Mouse (Mus musculus): ENCODE data around the gene Rab4a. TPM values are rescaled to one million over a fixed set of nuclear protein-coding genes. Genes with fewer than 3 reads are reported as not detected.

Gene Rab4a
- polyA plus RNA-seq, 1 experiment from 2014 or later: 50.8 TPM

DNA sequence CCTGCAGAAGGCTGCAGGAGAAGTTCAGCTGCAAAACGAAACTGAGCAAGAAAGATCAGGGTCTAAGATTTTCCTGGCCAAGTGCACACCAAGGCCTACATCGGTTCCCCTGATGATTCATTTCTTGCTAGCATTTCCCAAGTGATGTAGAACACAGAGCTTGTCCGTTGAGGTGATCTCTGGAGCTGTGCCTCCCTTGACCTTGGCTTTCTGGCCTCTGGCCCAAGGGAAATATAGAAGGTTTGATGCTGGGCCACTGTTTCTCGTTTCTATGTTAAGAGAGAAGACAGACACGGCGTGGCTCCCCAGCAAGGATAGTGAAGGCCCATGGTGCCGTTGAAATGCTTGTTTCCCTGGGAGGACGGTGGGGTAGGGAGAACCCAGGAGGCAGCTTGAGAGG lies 37.9 kb upstream of the Rab4a start:
- WGBS: 78% methylated on average over 8 of the region's 8 CpGs

DNA sequence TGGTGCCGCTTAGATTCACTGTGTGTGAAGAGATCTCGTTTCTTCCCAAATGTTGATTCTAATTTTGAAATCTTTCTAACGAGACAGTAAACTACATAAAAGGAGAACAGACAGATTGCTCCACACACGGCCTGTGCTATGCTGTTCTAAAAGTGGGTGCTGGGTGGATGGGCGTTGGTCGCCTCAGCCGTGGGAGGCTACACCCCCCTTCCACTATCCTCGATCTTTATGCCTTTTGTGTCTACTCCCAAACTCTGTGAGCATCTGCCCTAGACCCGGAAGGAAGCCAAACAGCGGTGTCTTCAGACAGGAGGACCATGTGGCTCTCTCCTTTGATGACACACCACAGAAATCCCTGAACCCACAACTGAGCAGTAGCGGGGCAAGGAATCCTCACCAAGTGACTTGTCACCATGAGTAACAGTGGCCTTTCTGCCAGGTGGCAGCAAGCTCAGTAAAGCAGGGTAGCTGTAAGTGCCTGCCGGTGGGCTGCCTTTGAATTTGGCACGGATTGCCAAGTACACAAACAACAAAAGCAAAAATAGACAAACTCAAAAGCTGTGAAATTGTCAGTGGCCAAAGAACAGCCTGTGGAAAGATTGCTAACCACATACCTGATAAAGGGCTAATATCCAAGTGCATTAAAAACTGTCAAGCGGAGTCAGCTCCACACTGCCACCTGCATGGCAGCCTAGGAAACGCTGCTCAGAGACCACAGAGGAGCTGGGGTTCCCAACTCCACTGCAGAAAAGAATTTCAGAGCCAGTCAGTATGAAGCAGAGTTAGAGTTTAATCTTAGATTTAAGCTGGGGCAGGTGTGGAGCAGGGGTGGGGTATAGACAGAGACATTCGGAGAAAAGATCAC lies 37.1 kb upstream of the Rab4a start:
- H3K4me3 ChIP-seq (ENCODE audit: low read length): no peak overlapping the region
- H3K4me1 ChIP-seq (ENCODE audit: insufficient read depth, low read length): 0 out of 2 replicates have a peak, but pooled peaks cover 2% of the 10 kb centered on the region
- no peaks in the 10 kb centered on the region for H3K9me3 ChIP-seq (ENCODE audit: low read length)
- 60% methylated on average over 16 of the region's 16 CpGs for WGBS
- no peaks in the 10 kb centered on the region for H3K27me3 ChIP-seq (ENCODE audit: insufficient read depth, low read length)
- H3K9ac ChIP-seq (replicated peaks; ENCODE audit: low read length): no peak overlapping the region
- H3K36me3 ChIP-seq (ENCODE audit: insufficient read depth, low read length): no peaks in the 10 kb centered on the region
- no peak overlapping the region for H3K4me2 ChIP-seq (replicated peaks; ENCODE audit: low read depth, low read length)
- ATAC-seq (ENCODE audit: low FRiP score, low TSS enrichment): no peak
- H3K27ac ChIP-seq (ENCODE audit: low read length): no peak overlapping the region

More for the DNA sequence above, 37.9 kb upstream of the Rab4a start:
- H3K9me3 ChIP-seq (ENCODE audit: low read length): no peaks in the 10 kb centered on the region
- H3K4me1 ChIP-seq (ENCODE audit: insufficient read depth, low read length): 0 out of 2 replicates have a peak, but pooled peaks cover 8% of the 10 kb centered on the region
- H3K27ac ChIP-seq (ENCODE audit: low read length): no peak overlapping the region
- no peak for ATAC-seq (ENCODE audit: low FRiP score, low TSS enrichment)
- no peaks in the 10 kb centered on the region for H3K27me3 ChIP-seq (ENCODE audit: insufficient read depth, low read length)
- no peaks in the 10 kb centered on the region for H3K36me3 ChIP-seq (ENCODE audit: insufficient read depth, low read length)
- no peak overlapping the region for H3K9ac ChIP-seq (replicated peaks; ENCODE audit: low read length)
- H3K4me2 ChIP-seq (replicated peaks; ENCODE audit: low read depth, low read length): no peak overlapping the region
- no peak overlapping the region for H3K4me3 ChIP-seq (ENCODE audit: low read length)

GRCm38 (mm10) chr8:123773468-123773867 lies 32.3 kb upstream of the Rab4a start:
- 60% methylated on average over 12 of the region's 12 CpGs for WGBS
- no peak overlapping the region for H3K4me3 ChIP-seq (ENCODE audit: low read length)
- no peak overlapping the region for H3K4me2 ChIP-seq (replicated peaks; ENCODE audit: low read depth, low read length)
- no peaks in the 10 kb centered on the region for H3K9me3 ChIP-seq (ENCODE audit: low read length)
- H3K36me3 ChIP-seq (ENCODE audit: insufficient read depth, low read length): no peaks in the 10 kb centered on the region
- no peak overlapping the region for H3K9ac ChIP-seq (replicated peaks; ENCODE audit: low read length)
- no peak for ATAC-seq (ENCODE audit: low FRiP score, low TSS enrichment)
- no peaks in the 10 kb centered on the region for H3K27me3 ChIP-seq (ENCODE audit: insufficient read depth, low read length)
- H3K27ac ChIP-seq (ENCODE audit: low read length): no peak overlapping the region
- H3K4me1 ChIP-seq (ENCODE audit: insufficient read depth, low read length): no peaks in the 10 kb centered on the region

- ATAC-seq (ENCODE audit: low FRiP score, low TSS enrichment): no peak
- no peaks in the 10 kb centered on the region for H3K9me3 ChIP-seq (ENCODE audit: low read length)
- no peaks in the 10 kb centered on the region for H3K36me3 ChIP-seq (ENCODE audit: insufficient read depth, low read length)
- no peak overlapping the region for H3K4me2 ChIP-seq (replicated peaks; ENCODE audit: low read depth, low read length)
- H3K4me1 ChIP-seq (ENCODE audit: insufficient read depth, low read length): no peaks in the 10 kb centered on the region
- no peak overlapping the region for H3K4me3 ChIP-seq (ENCODE audit: low read length)
- no peaks in the 10 kb centered on the region for H3K27me3 ChIP-seq (ENCODE audit: insufficient read depth, low read length)
- no peak overlapping the region for H3K27ac ChIP-seq (ENCODE audit: low read length)
- WGBS: 100% methylated on average over 1 of the region's 1 CpGs
- H3K9ac ChIP-seq (replicated peaks; ENCODE audit: low read length): no peak overlapping the region
Observed at GRCm38 (mm10) chr8:123774491-123774890, 31.3 kb upstream of the Rab4a start.

- whole genome bisulfite sequencing: 55% methylated on average over 7 of the region's 7 CpGs
- Histone ChIP-seq H3K4me2 (replicated peaks; ENCODE audit: low read depth, low read length) (no peak overlapping the region), H3K9me3 (ENCODE audit: low read length) (no peaks in the 10 kb centered on the region), H3K36me3 (ENCODE audit: insufficient read depth, low read length) (no peaks in the 10 kb centered on the region), H3K27ac (ENCODE audit: low read length) (no peak overlapping the region), H3K9ac (replicated peaks; ENCODE audit: low read length) (no peak overlapping the region), H3K4me1 (ENCODE audit: insufficient read depth, low read length) (peaks cover 12% of the 10 kb centered on the region), H3K27me3 (ENCODE audit: insufficient read depth, low read length) (no peaks in the 10 kb centered on the region), H3K4me3 (ENCODE audit: low read length) (no peak overlapping the region)
- no peak for ATAC-seq (ENCODE audit: low FRiP score, low TSS enrichment)
Observed at GRCm38 (mm10) chr8:123777319-123777718, 28.5 kb upstream of the Rab4a start.

DNA sequence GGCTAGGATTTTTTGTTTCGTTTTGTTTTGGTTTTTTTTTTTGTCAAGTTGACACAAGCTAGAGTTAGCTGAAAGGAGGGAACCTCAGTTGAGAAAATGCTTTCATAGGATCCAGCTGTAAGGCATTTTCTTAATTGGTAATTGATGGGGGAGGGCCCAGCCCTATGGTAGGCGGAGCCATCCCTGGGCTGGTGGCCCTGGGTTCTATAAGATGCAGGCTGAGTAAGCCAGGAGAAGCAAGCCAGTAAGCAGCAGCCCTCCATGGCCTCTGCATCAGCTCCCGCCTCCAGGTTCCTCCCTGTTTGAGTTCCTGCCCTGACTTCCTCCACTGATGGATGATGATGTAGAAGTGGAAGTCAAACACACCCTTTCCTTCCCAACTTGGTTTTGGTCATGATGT lies 25.3 kb upstream of the Rab4a start:
- no peak overlapping the region for H3K27ac ChIP-seq (ENCODE audit: low read length)
- no peak for ATAC-seq (ENCODE audit: low FRiP score, low TSS enrichment)

DNA sequence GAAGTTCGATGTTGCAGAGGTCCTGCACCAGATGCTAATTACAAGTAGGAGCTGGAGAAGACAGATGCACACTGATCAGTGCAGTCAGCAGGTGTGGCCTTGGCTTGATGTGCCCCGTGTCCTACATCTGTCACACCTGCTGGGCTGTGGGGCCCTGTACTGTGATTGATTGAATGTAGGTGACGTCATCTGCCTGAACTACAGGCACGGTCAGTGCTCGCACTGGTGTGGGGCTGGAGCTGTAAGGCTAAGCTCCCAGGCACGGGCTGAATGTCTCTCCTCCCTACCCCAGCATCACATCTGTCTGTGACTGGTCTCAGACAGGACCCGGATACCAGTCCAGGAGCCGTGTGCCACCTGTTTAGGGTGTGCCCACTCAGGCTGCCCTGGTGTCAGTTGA lies 24.5 kb upstream of the Rab4a start:
- Histone ChIP-seq H3K27ac (ENCODE audit: low read length) (no peak overlapping the region), H3K4me3 (ENCODE audit: low read length) (no peak overlapping the region), H3K4me2 (replicated peaks; ENCODE audit: low read depth, low read length) (peak overlapping the region; percentile 27; the same call in 1 of the 2 replicates), H3K9me3 (ENCODE audit: low read length) (no peaks in the 10 kb centered on the region), H3K27me3 (ENCODE audit: insufficient read depth, low read length) (no peaks in the 10 kb centered on the region), H3K4me1 (ENCODE audit: insufficient read depth, low read length) (peaks cover 12% of the 10 kb centered on the region), H3K36me3 (ENCODE audit: insufficient read depth, low read length) (no peaks in the 10 kb centered on the region), H3K9ac (replicated peaks; ENCODE audit: low read length) (no peak overlapping the region)
- ATAC-seq (ENCODE audit: low FRiP score, low TSS enrichment): peak; percentile 24; the same call in 1 of the 2 replicates
- WGBS: 23% methylated on average over 8 of the region's 8 CpGs

More for the DNA sequence above, 25.3 kb upstream of the Rab4a start:
- no peaks in the 10 kb centered on the region for H3K27me3 ChIP-seq (ENCODE audit: insufficient read depth, low read length)
- no peaks in the 10 kb centered on the region for H3K36me3 ChIP-seq (ENCODE audit: insufficient read depth, low read length)
- no peak overlapping the region for H3K4me3 ChIP-seq (ENCODE audit: low read length)
- H3K4me2 ChIP-seq (replicated peaks; ENCODE audit: low read depth, low read length): no peak overlapping the region
- H3K9ac ChIP-seq (replicated peaks; ENCODE audit: low read length): no peak overlapping the region
- 50% methylated on average over 3 of the region's 3 CpGs for WGBS
- no peaks in the 10 kb centered on the region for H3K9me3 ChIP-seq (ENCODE audit: low read length)
- peaks cover 12% of the 10 kb centered on the region for H3K4me1 ChIP-seq (ENCODE audit: insufficient read depth, low read length)

DNA sequence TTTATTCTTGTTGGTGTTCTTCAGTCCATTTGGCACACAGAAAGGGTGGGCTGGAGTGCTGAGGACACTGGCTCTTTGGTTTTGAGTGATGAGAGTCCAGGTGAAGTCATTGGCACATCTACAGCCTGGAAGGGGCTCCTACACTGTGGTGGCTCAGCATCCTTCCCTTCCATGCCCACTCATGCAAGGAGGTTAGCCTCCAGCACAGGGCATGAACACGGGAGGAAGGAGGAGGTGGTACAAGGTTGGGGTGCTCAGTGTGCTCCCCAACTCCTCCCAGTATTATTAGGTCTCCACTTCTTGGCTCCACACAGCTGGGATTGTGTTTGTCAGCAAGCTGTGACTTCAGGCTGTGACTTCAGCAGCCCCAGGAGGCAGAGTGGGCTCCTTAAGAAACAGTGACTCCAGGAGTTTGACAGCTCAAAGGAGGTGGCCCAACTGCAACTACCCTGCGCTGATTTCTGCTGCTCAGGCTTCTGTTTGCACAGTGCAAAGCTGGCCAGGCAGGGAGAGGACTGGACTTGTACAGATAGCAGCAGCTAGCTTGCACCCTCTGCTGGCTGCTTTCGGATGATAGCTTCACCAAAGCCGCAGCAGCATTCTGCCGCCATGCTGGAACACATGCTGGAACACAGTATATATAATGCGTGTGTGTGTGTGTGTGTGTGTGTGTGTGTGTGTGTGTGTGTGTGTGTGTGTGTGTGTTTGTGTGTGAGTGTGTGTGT lies 22.1 kb upstream of the Rab4a start:
- no peak overlapping the region for H3K4me2 ChIP-seq (replicated peaks; ENCODE audit: low read depth, low read length)
- H3K4me1 ChIP-seq (ENCODE audit: insufficient read depth, low read length): peaks cover 21% of the 10 kb centered on the region
- H3K9ac ChIP-seq (replicated peaks; ENCODE audit: low read length): no peak overlapping the region
- peak; percentile 87 for ATAC-seq (ENCODE audit: low FRiP score, low TSS enrichment)
- 7% methylated on average over 6 of the region's 6 CpGs for WGBS
- H3K27ac ChIP-seq (ENCODE audit: low read length): no peak overlapping the region
- no peaks in the 10 kb centered on the region for H3K27me3 ChIP-seq (ENCODE audit: insufficient read depth, low read length)
- no peak overlapping the region for H3K4me3 ChIP-seq (ENCODE audit: low read length)
- H3K9me3 ChIP-seq (ENCODE audit: low read length): no peaks in the 10 kb centered on the region
- H3K36me3 ChIP-seq (ENCODE audit: insufficient read depth, low read length): no peaks in the 10 kb centered on the region

- 80% methylated on average over 6 of the region's 6 CpGs for WGBS
- ATAC-seq (ENCODE audit: low FRiP score, low TSS enrichment): no peak
- no peak overlapping the region for H3K9ac ChIP-seq (replicated peaks; ENCODE audit: low read length)
- H3K9me3 ChIP-seq (ENCODE audit: low read length): no peaks in the 10 kb centered on the region
- no peak overlapping the region for H3K4me3 ChIP-seq (ENCODE audit: low read length)
- no peaks in the 10 kb centered on the region for H3K36me3 ChIP-seq (ENCODE audit: insufficient read depth, low read length)
- no peaks in the 10 kb centered on the region for H3K27me3 ChIP-seq (ENCODE audit: insufficient read depth, low read length)
- no peak overlapping the region for H3K27ac ChIP-seq (ENCODE audit: low read length)
- H3K4me1 ChIP-seq (ENCODE audit: insufficient read depth, low read length): peaks cover 24% of the 10 kb centered on the region
- no peak overlapping the region for H3K4me2 ChIP-seq (replicated peaks; ENCODE audit: low read depth, low read length)
Observed at GRCm38 (mm10) chr8:123786166-123786565, 19.6 kb upstream of the Rab4a start.

DNA sequence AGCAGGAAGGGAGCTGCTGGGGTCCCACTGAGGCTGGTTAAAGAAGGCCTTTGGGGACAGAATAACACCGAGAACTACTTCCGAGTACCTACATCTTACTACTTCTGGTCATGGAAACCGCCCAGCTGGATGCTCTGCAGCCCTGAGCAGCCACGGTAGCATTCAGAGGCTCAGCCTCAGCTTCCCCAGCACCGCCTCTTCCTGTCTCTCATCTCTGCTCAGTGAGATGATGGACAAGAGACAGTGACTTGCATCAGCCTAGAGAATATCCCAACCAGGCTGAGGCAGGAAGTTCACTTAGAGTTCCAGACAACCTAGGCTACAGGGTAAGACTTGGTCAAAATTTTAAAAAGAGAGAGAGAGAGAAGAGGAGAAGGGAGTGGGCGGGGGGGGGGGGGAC lies 19.1 kb upstream of the Rab4a start:
- ATAC-seq (ENCODE audit: low FRiP score, low TSS enrichment): no peak
- H3K4me1 ChIP-seq (ENCODE audit: insufficient read depth, low read length): peaks cover 25% of the 10 kb centered on the region
- H3K36me3 ChIP-seq (ENCODE audit: insufficient read depth, low read length): no peaks in the 10 kb centered on the region
- H3K9me3 ChIP-seq (ENCODE audit: low read length): no peaks in the 10 kb centered on the region
- H3K27ac ChIP-seq (ENCODE audit: low read length): no peak overlapping the region
- H3K4me2 ChIP-seq (replicated peaks; ENCODE audit: low read depth, low read length): no peak overlapping the region
- no peaks in the 10 kb centered on the region for H3K27me3 ChIP-seq (ENCODE audit: insufficient read depth, low read length)
- 82% methylated on average over 6 of the region's 6 CpGs for WGBS
- no peak overlapping the region for H3K9ac ChIP-seq (replicated peaks; ENCODE audit: low read length)
- H3K4me3 ChIP-seq (ENCODE audit: low read length): no peak overlapping the region
